Mouse (Mus musculus): ENCODE results near the gene Sorbs2.

Gene Sorbs2

DNA sequence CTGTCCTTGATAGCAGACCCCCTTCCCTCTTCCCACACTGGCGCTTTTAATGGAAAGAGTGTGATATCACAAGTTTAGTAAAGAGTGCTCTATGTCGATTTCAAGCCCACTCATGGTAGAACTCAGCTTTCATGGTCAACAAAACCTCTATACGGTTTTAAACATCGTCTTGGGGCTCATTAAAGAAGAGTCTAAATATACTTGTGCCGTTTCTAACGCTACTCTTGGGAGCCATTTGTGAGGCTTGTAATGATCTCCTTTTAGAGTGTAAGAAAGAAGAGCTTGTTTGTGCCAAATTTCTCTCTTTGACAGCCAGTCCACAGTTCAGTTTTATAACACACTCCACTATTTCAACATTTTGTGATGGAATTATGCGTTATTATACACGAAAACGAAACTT is 253.0 kb downstream of the Sorbs2 start:
- DNase-seq (ENCODE audit: low spot score) = no peak

DNA sequence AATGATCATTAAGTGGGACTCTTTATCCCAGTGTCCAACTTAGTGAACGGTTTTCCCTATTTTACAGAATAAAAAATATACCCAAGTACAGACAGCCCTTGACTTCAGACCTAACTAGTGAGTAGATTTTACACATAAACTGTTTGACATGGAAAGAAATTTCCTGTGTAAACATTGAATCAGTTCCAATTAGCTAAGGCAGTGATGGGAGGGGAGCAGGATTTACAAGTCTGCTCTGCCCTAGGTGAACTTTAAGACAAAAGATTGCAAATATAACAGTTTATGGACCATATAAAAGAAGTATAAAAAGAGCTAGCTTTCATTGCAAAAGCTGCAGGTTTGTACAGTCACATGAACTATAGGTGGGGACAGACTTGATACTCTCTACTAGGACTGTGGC is 253.5 kb downstream of the Sorbs2 start:
- no peak for DNase-seq (ENCODE audit: low spot score)

DNA sequence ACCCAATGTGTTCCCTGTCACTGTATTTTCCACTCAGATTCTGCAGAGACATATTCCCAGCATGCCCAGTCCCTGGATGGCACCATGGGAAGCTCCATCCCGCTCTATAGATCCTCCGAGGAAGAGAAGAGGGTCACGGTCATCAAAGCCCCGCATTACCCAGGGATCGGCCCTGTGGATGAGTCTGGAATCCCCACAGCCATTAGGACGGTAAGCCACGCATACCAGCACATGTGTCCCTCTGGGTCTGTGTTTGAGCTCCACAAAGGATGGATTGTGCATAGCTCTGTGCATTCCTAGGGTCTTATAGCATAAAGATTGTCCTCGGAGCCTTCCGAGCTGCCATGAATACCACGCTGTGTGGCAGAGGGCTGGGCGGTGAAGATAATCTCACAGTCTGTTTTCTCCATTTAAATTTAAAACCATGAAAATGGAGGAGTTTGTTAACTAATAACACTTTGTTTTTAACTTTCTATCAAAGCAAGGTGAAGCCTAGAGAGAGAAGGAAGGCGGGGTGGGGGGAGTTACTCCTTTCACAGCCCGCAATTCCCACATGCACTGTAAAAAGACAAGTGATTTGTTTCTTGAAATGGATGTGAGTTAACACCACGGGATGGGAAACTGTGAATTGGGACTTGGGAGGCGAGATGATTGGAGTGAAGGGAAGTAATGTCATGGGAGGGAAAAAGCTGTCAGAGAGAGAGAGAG is 255.5 kb downstream of the Sorbs2 start:
- DNase-seq (ENCODE audit: low spot score) = no peak

DNA sequence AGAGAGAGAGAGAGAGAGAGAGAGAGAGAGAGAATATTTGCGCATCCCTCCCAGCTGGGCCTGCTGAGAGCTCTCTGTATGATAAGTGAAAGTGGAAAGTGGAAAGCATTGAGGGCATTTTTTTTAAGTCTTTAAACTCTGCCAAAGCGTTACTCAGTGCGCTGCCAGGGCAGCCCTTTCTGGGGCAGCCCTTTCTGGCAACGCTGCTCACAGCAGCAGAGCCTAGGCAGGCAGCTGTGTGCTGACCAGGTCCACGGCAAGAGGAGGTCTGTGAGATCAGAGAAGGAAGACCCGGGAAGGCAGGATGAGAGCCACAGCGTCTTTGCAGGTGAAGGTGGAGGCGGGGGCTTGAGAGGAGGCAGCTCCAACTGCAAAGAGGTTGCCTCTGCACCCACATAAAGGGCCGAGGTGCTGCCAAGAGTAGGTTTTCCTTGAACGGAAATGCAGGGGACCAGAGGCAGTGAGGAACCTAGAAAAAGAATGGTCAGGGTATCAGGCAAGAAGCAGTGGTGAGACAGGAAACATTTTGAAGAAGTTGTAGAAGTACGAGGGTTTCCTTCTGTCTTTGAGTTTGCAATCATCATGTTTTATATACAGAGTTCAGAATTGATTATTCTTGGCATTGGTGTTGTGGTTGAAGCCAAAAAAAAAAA is 256.2 kb downstream of the Sorbs2 start:
- DNase-seq (ENCODE audit: low spot score) = no peak

DNA sequence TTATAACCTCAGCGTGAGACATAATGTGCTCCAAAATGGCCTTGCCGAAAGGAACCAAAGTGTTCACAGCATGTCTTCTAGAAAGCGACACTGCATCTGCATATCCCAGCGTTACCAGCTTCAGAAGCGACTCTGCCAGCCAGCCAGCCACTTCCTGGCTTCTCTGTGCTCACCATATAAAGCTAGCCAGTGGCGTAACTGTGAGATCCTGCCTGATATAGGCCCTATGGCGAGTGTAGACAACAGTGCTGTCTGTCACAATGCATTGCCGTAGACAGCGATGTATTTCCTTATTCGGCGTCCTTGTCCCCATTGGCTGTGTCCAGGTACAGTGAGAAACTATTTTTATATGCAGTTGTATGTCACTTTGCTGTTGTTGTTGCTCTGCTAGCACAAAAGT is 258.6 kb downstream of the Sorbs2 start:
- DNase-seq (ENCODE audit: low spot score) = no peak

DNA sequence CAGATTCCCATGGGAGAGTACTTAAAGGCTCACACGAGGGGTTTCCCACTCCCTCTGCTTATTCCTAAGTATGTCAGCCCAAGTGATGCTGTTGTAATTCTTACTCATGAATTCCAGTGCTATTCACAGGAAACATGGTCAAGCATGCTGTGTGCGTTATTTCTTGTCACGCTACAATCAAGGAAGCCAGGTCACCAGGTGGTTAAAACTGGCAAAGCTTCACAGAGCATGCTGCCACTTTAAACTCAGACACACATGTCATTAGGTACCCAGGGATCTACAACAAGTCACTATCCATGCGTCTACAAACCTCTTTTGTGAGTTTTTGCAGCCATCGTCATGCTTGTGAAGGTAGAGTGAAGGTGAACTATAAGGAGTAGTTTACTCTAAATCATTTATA is 267.3 kb downstream of the Sorbs2 start:
- DNase-seq (ENCODE audit: low spot score) = no peak

DNA sequence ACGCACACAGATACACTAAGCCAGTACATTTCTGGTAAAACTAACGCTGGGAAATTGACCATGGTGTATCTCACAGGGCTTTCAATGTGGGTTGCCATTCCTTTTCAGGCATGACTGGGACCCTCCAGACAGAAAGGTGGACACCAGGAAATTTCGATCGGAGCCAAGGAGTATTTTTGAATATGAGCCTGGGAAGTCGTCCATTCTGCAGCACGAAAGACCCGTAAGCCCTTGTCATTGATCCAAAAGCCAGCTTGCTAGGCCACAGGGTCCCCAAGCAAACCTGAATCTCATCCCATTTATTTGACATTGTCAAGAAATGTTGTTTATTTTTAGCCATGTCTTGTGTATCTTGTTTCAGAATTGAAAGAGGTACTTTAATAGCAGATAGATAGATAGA is 267.9 kb downstream of the Sorbs2 start:
- no peak for DNase-seq (ENCODE audit: low spot score)

DNA sequence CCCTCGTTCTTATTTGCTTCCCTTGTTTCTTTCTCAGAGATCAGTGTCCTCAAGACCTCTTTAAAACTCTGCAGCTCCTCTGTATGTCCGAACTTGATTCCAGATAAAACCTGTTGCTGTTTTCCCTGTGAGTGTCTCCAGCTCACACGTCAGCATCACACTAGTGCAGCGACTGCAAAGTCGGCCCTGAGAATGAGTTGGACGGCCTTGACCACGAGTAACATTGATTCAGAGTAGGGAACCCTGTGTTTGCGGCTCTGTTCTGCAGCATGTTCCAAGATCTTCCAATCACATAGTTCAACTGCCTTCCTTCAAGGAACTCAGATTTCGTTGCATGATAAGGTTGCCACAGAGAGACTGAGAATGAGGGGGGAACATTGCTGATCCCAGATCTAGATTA is 268.8 kb downstream of the Sorbs2 start:
- DNase-seq (ENCODE audit: low spot score) = no peak

DNA sequence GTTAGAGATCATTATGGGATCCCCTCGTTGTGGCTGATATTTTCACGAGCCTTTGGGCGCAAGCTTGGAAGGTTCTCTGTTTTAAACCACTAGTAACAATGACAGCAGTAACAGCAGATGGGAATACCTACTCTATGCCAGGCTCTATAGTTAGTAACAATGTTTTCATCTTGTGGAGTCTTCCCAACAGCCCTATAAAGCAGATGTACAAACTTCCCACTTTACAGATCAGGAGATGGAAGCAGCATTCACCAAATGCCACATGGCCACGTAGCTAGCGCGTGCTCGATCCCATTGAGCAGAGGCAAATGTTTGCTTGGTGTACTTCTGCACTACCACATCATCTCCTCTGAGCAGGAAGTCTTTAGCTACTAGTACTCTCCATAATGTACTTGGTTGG is 269.4 kb downstream of the Sorbs2 start:
- no peak for DNase-seq (ENCODE audit: low spot score)

DNA sequence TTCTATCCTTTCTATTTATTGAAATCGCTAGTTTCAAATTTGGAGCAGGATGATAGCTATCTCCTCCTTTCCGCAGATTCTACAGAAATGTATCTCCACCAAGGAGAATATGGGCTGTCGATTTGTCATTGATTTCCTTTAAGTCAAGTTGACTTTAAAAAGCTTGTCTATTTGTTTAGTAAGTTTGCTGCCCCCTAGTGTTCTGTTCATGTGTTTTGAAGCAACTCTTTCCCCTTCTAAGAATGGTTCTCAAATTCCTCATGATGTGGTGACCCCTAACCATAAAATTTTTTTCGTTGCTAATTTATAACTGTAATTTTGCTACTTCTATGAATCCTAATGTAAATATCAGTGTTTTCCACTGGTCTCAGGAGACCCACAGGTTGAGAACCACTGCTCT is 273.0 kb downstream of the Sorbs2 start:
- no peak for DNase-seq (ENCODE audit: low spot score)

DNA sequence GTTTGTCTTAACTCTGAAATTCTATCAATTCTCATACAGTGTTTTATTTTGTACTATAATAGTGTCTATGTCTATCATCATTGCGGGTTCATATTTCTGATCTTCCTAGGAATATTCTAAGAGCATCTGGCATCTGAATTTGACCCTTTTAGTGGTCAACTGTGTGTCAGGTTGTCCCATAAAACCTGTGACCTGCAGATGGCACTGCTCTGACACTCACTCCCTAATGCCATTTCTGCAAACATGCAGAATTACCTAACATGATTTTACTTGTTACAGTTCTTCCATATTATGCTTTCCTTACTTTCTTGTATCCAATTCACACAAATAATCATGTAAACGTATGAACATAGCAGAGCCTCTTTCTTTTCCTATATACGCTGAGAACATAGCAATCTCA is 281.0 kb downstream of the Sorbs2 start:
- no peak for DNase-seq (ENCODE audit: low spot score)

DNA sequence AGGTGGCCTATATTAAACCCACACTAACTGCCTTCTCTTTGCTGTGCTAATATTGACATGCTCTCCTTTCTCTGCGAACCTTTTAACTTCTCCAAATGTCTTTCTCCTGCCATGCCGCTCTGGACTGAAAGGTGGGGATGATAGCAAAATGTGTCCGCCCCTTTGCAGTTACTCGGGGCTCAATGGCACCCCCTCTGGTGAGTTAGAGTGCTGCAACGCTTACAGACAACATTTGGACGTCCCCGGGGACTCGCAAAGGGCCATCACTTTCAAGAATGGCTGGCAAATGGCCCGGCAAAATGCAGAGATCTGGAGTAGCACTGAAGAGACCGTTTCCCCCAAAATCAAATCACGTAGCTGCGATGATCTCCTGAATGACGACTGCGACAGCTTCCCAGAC is 287.3 kb downstream of the Sorbs2 start:
- no peak for DNase-seq (ENCODE audit: low spot score)

DNA sequence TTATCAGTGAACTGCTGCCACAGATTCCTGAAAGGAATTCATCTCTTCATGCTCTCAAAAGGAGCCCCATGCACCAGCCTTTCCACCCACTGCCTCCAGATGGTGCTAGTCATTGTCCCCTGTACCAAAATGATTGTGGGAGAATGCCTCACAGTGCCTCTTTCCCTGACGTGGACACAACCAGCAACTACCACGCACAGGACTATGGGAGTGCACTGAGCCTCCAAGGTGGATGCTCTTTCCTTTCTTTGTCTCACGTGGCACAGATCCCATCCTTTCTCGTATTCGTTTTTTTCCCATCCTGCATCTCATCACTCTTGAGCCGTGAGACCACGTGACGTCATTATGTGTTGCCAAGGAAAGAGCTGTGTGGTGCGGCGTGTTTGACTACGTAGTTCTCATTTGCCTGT is 288.7 kb downstream of the Sorbs2 start:
- DNase-seq (ENCODE audit: low spot score) = no peak

DNA sequence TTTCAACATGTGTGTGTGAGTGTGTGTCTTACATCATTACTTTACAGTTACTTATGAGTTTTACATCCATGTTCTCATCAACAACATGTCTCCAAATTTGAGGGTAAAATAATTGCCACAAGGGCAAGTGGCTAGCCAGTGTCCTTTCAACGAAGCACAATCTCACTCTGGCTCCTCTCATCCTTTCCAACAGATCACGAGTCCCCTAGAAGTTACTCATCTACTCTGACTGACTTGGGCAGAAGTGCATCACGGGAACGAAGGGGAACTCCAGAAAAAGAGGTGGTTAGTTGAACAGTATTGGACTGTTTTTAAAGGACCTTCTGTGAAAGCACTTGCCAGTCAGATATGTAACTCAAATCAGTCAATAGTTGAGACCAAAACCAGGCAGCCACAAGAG is 291.9 kb downstream of the Sorbs2 start:
- DNase-seq (ENCODE audit: low spot score) = no peak

DNA sequence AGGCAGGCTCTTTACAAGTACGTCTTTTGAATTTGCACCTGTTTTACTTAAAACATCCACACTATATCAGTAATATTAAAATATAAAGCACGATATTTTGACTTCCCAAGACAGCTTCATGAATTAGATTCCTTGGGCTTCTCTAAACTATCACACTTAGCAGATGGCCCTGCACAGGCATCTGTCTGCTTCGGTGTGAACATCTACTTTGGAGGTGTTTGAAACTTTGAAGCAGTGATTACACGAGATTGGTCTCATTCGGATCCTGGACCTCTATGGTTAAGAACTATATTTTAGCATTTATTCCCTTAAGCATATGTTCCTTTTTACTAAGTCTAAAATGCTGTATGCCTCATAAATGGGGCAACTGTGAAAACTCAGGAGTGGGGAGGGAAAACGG is 301.0 kb downstream of the Sorbs2 start:
- no peak for DNase-seq (ENCODE audit: low spot score)

DNA sequence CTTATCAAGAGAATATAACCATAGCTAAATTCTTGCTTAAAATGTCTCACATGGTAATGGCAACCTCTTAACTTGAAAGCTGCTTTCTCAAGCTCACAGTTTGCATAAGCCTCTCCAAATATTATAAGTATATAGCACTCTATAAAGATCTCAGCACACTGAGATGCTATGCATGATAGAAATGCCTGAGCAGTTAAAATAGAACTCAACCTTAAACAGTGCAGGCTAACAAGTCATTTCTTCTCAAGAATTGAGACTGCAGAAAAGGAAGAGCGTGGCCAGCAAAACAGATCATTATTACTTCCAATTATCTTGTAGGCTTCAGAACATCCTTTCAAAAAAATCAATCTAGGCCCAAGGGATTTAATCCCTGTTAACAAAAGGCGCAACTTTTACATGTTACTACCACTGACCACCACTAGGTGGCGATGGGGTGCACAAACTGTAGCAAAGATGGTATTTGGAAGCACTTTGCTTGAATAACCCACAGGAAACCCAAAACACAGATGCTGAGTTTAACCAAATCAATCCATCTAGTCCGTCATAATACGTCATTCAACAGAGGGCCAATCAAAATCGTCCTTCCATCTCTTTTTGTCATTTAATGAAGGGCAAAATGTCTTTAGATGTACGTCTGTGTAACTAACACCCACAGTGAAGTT is 309.3 kb downstream of the Sorbs2 start:
- DNase-seq (ENCODE audit: low spot score) = no peak

DNA sequence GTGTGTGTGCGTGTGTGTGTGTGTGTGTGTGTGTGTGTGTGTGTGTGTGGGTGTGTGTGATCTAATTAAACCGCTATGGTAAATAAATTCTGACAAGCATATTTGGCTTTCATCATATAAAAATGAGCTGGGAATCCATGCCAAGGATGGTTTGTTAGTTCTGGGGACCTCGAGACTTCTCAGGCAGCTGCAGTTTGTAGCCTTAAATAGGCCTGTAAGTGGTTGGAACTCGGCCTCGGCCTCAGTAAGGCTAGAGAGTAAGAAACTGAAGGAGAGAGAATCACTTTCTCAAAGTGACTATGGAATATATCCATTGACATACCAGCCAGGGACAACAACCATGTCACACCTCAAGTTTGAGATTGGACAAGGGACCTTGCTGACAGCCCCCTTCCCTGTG is 314.1 kb downstream of the Sorbs2 start:
- no peak for DNase-seq (ENCODE audit: low spot score)

DNA sequence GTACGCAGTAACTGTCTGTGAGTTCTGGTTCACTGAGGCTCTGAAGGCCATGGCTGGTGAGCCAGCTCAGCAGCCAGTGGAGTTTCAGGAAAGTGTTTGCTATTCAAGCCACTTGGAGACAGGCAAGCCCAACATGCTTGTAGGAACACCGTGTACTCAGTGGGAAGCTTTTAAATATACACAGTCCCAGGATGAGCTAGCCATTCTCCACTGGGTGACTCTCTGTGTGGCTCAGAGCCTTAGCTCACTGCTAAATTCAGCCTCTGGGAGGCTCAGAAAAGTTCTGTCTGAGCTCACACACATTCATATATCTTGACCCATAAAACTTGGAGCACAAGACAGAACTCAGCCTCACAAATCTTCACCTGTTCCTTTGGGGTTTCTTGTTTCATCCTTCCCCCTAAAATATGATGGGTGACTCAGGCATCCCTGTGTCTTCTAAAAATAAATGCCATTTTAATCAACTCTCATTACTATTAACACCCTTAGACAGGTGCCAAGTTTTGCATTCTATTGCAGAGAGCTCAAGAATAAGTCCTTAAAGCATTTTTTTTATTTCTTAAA is 322.5 kb downstream of the Sorbs2 start:
- no peak for DNase-seq (ENCODE audit: low spot score)

DNA sequence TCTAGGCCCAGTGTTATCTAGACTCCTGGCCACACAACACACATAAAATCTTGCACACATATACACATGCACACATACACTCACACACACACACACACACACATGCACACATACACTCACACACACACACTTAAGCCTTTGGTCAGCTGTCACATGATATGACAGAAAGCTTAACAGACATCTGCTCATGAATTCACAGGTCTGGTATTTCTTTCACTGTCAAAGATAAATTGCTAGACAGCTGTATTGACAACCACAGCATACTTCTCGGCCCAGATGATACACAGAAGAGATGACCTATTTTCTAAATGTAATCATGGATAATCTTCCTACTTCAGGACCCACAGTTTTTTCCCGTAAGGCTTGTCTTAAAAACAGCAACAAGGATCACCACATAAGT is 326.3 kb downstream of the Sorbs2 start:
- DNase-seq (ENCODE audit: low spot score) = no peak

DNA sequence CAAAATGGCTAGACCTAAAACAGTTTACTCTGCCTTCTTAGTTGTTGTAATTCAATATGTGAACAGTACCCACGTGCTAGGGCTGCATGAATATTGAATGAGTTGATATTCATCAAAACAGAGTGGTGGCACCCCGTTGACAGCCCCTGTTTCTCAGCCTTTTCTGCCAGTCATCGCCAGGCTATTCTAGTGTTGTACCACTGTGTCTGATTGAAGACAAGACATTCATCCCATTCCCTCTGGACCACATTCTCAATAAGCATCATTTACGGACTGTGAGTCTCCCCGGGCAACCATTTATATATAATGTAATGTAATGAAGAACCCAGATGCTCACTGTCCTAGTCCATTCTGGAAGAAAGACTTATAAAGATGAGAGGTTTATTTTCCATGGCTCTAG is 335.7 kb downstream of the Sorbs2 start:
- no peak for DNase-seq (ENCODE audit: low spot score)

DNA sequence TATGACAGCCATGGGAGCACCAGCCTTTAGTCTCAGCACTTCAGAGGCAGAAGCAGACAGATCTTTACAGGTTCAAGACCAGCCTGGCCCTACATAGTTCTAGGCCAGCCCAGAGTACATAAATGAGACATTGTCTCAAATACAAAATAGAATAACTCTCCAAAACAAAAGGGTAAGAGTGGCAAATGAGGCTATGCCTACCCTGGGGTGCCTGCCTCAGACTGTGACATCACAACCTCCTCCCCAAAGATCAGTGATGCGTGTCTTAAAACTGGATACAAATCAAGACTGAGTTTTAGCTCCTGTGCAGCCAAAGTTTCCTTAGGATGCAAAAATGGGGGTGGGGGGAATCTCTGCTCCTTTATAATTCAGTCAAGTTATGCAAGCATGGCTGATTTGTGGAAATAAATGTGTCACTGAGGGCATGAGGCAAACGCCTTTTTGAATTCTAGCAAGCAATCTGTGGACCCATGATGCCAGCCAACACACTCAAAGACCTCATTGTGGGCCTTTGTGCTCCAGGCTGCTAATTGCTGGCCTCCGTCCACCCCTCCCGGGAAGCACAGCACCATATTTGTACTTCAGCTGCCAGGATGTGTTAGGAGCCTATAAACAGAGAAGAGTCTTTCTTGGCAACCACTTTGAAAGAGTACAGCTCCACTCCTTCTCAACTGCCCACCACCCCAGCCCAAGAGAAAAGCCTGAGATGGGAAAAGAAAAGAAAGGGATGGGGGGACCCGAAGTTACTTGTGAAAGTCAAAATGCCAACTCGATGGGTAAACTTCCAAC is 336.7 kb downstream of the Sorbs2 start:
- no peak for DNase-seq (ENCODE audit: low spot score)

DNA sequence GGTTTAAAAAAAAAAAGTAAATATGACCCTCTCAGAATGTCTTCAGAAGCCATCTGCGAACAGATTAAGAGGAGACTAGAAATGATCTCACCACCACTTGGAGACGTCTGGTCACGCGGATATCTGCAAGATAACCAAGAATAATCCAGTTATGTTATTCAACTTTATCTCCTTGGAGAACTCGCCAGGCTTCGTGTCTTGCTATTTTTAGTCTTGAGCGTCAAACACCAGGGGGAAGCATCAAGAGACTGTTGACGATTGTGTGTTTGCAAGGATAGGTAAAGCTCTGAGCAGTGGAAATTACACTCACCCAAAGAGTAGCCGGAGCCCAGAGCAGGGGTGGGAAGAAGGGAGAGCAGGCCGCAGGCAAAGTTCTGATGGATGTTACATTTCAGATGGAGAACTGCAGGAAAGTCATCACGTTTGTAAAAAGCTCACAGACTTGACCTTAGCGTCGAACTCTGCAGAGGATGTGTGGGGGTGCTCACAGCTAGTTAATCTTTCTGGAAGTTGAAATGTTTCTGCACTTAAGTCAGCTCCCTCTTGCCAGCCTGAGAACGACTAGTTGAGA is 337.4 kb downstream of the Sorbs2 start:
- no peak for DNase-seq (ENCODE audit: low spot score)

Data from urinary bladder, postnatal 10 days (tissue).